Mouse (Mus musculus) mouse trophoblast stem cell (cell line): Measurements from ENCODE around the gene Fam117b.

ENCODE experiments used
- in situ Hi-C, 2 experiments: fragments of 300-500 bp; cut with MseI, MboI; formaldehyde crosslinking; loops; 2 replicates in 1 of 2; 3 replicates in 1 of 2; pipeline ENCODE4 v1.15.1; 2025

Fam117b gene

GRCm38 (mm10) chr1:59967291-59967690 lies 54.5 kb downstream of the Fam117b start:
- in situ Hi-C loops = loop anchor here in 1 of 2 experiments (10.0 kb wide), 1 partner anchor 82 kb away; no protein-coding TSS in a partner anchor

- in situ Hi-C loops = no loop called here
Observed at GRCm38 (mm10) chr1:59986626-59987025, 73.8 kb downstream of the Fam117b start.

- in situ Hi-C loops = no loop called here
Observed at GRCm38 (mm10) chr1:59987399-59988040, 74.7 kb downstream of the Fam117b start.

- in situ Hi-C loops = no loop called here
Observed at GRCm38 (mm10) chr1:59995646-59996045, 82.8 kb downstream of the Fam117b start.

- in situ Hi-C loops = no loop called here
Observed at GRCm38 (mm10) chr1:59997352-59997751, 84.5 kb downstream of the Fam117b start.

- in situ Hi-C loops = no loop called here
Observed at GRCm38 (mm10) chr1:60000319-60000718, 87.5 kb downstream of the Fam117b start.

- in situ Hi-C loops = no loop called here
Observed at GRCm38 (mm10) chr1:60007337-60007736, 94.5 kb downstream of the Fam117b start.

GRCm38 (mm10) chr1:60008743-60009142 lies 95.9 kb downstream of the Fam117b start:
- in situ Hi-C loops = no loop called here

GRCm38 (mm10) chr1:60013779-60014178 lies 101.0 kb downstream of the Fam117b start:
- in situ Hi-C loops = no loop called here

GRCm38 (mm10) chr1:60015511-60015910 lies 102.7 kb downstream of the Fam117b start:
- in situ Hi-C loops = no loop called here

GRCm38 (mm10) chr1:60016136-60016611 lies 103.4 kb downstream of the Fam117b start:
- in situ Hi-C loops = no loop called here

GRCm38 (mm10) chr1:60017031-60017469 lies 104.2 kb downstream of the Fam117b start:
- in situ Hi-C loops = no loop called here
